Mouse (Mus musculus): ENCODE measurements around the gene Adamtsl1.

The Adamtsl1 gene

GRCm38 (mm10) chr4:85677621-85678020, 163.6 kb downstream of the Adamtsl1 start:
- no peak for DNase-seq

- no peak for DNase-seq
Observed at GRCm38 (mm10) chr4:85686160-85686559, 172.2 kb downstream of the Adamtsl1 start.

GRCm38 (mm10) chr4:85695237-85695636, 181.3 kb downstream of the Adamtsl1 start:
- no peak for DNase-seq

- no peak for DNase-seq
Observed at GRCm38 (mm10) chr4:85707352-85708057, 193.5 kb downstream of the Adamtsl1 start.

- no peak for DNase-seq
Observed at GRCm38 (mm10) chr4:85709636-85710035, 195.7 kb downstream of the Adamtsl1 start.

GRCm38 (mm10) chr4:85724999-85725398, 211.0 kb downstream of the Adamtsl1 start:
- DNase-seq = no peak

- peak; percentile 79 for DNase-seq
Observed at GRCm38 (mm10) chr4:85727731-85728130, 213.8 kb downstream of the Adamtsl1 start.

- no peak for DNase-seq
Observed at GRCm38 (mm10) chr4:85728416-85728815, 214.4 kb downstream of the Adamtsl1 start.

GRCm38 (mm10) chr4:85740478-85740877, 226.5 kb downstream of the Adamtsl1 start:
- no peak for DNase-seq

GRCm38 (mm10) chr4:85741825-85742391, 227.9 kb downstream of the Adamtsl1 start:
- no peak for DNase-seq

GRCm38 (mm10) chr4:85743427-85743826, 229.5 kb downstream of the Adamtsl1 start:
- no peak for DNase-seq

- no peak for DNase-seq
Observed at GRCm38 (mm10) chr4:85762684-85763083, 248.7 kb downstream of the Adamtsl1 start.

- DNase-seq = no peak
Observed at GRCm38 (mm10) chr4:85763161-85764014, 249.4 kb downstream of the Adamtsl1 start.

- no peak for DNase-seq
Observed at GRCm38 (mm10) chr4:85764015-85764450, 250.1 kb downstream of the Adamtsl1 start.

GRCm38 (mm10) chr4:85764476-85764875, 250.5 kb downstream of the Adamtsl1 start:
- DNase-seq = no peak

GRCm38 (mm10) chr4:85767666-85768065, 253.7 kb downstream of the Adamtsl1 start:
- no peak for DNase-seq

- DNase-seq = no peak
Observed at GRCm38 (mm10) chr4:85768107-85768506, 254.1 kb downstream of the Adamtsl1 start.

- DNase-seq = no peak
Observed at GRCm38 (mm10) chr4:85782511-85782910, 268.5 kb downstream of the Adamtsl1 start.

GRCm38 (mm10) chr4:85783768-85784379, 269.9 kb downstream of the Adamtsl1 start:
- no peak for DNase-seq

GRCm38 (mm10) chr4:85784428-85784827, 270.5 kb downstream of the Adamtsl1 start:
- peak; percentile 27 for DNase-seq

- no peak for DNase-seq
Observed at GRCm38 (mm10) chr4:85790226-85790625, 276.3 kb downstream of the Adamtsl1 start.

GRCm38 (mm10) chr4:85801805-85802204, 287.8 kb downstream of the Adamtsl1 start:
- peak; percentile 86 for DNase-seq

GRCm38 (mm10) chr4:85814418-85814817, 300.4 kb downstream of the Adamtsl1 start:
- no peak for DNase-seq

Measured in cerebellum, adult 9-10 months (tissue).